In the genomic region with DNA sequence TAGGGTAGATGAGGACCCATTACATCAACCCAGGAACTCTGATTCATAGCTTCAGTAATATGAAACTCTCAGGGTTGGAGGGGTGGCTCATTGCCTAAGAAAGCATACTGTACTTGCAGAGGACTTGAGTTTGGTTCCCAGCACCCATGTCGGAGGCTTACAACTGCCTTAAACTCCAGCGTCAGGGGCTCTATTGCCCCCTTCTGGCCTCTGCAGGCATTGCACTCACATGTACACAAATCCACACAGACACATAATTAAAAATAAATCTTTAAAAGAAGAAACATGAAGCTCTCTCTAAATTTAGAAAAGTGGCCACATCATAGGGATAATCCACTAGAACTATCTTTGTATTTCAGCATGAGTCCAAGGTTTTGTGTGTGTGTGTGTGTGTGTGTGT, we compare ENCODE assay signal across 24 mouse cellular contexts. TPM values are rescaled to one million over a fixed set of nuclear protein-coding genes. Genes with fewer than 3 reads are reported as not detected.
DNase-seq lines count a peak whose midpoint lies in the region; ATAC-seq and TF ChIP-seq lines count a peak whose summit lies in the region.
"Had no signal": no experiment of that assay in that cellular context is flagged by ENCODE, and none has a peak within 500 bp of the region (broad histone marks: within the 10 kb centered on the region; RNA-seq: fewer than 3 reads in every experiment).

No protein-coding gene starts in this region.

- H3K79me2 ChIP-seq in heart, adult 2 months (replicated peaks; ENCODE audit: control insufficient read depth, insufficient read depth, low read length) = no peaks in the 10 kb centered on the region

- WGBS in heart, adult 2 months = 66% methylated on average over 2 of the region's 2 CpGs
- WGBS in liver, embryonic 14.5 days (ENCODE audit: insufficient replicate concordance) = 56% methylated on average over 2 of the region's 2 CpGs
- 68% methylated on average over 2 of the region's 2 CpGs for WGBS in liver, embryonic 11.5 days
- 81% methylated on average over 2 of the region's 2 CpGs for WGBS in small intestine, adult 2 months
- 80% methylated on average over 2 of the region's 2 CpGs for WGBS in thymus, adult 2 months

- TF ChIP-seq EP300 in heart, adult 2 months (IDR thresholded peaks at IDR 0.05; ENCODE audit: insufficient read depth, low read depth, low read length) = no peak
- TF ChIP-seq EP300 in liver, embryonic 14.5 days (IDR thresholded peaks at IDR 0.05; ENCODE audit: low read depth) = no peak

- H3K4me1 ChIP-seq in heart, adult 2 months (ENCODE audit: control insufficient read depth, insufficient read depth, low read length) = no peaks in the 10 kb centered on the region
- H3K4me1 ChIP-seq in liver, embryonic 14.5 days (replicated peaks; ENCODE audit: control insufficient read depth in 2 of 2, insufficient read depth in 2 of 2, low read length in 1 of 2) = no peaks in the 10 kb centered on the region
- H3K4me1 ChIP-seq in liver, embryonic 11.5 days (replicated peaks; ENCODE audit: control insufficient read depth, insufficient read depth, low read length) = no peaks in the 10 kb centered on the region
- H3K4me1 ChIP-seq in small intestine, adult 2 months (ENCODE audit: control insufficient read depth, insufficient read depth, insufficient read length, low read length) = no peaks in the 10 kb centered on the region
- no peaks in the 10 kb centered on the region for H3K4me1 ChIP-seq in thymus, adult 2 months (replicated peaks; ENCODE audit: control insufficient read depth, insufficient read depth, low read length)

- no peak overlapping the region for H3K27ac ChIP-seq in heart, adult 2 months
- H3K27ac ChIP-seq in liver, embryonic 14.5 days = no peak overlapping the region
- H3K27ac ChIP-seq in liver, embryonic 11.5 days (ENCODE audit: low read depth, low read length) = no peak overlapping the region
- no peak overlapping the region for H3K27ac ChIP-seq in small intestine, adult 2 months (ENCODE audit: insufficient read depth, low read depth, low read length)
- no peak overlapping the region for H3K27ac ChIP-seq in thymus, adult 2 months (ENCODE audit: control insufficient read depth, insufficient read depth, low read length)
- H3K27ac ChIP-seq: forebrain, embryonic 10.5 days; hindbrain, embryonic 10.5 days; limb, embryonic 15.5 days had no signal

- peak; percentile 24 for TF ChIP-seq CTCF in heart, adult 2 months (IDR thresholded peaks at IDR 0.05)
- peak; percentile 44 for TF ChIP-seq CTCF in liver, embryonic 14.5 days (IDR thresholded peaks at IDR 0.05; ENCODE audit: low read depth)
- peak; percentile 8; the same call in 1 of the 2 replicates for TF ChIP-seq CTCF in small intestine, adult 2 months (IDR thresholded peaks at IDR 0.05; ENCODE audit: extremely low read depth, insufficient read length, insufficient replicate concordance, low read depth, low read length)
- TF ChIP-seq CTCF in thymus, adult 2 months (IDR thresholded peaks at IDR 0.05; ENCODE audit: borderline replicate concordance, control insufficient read depth, extremely low read depth, insufficient read depth, low read length, poor library complexity) = no peak

- H3K9me3 ChIP-seq in liver, embryonic 14.5 days (ENCODE audit: control insufficient read depth, low read length) = no peaks in the 10 kb centered on the region; the same call in 1 of the 2 replicates
- no peaks in the 10 kb centered on the region for H3K9me3 ChIP-seq in liver, embryonic 11.5 days (ENCODE audit: control insufficient read depth, low read length)
- H3K9me3 ChIP-seq: limb, embryonic 15.5 days had no signal

- ATAC-seq in liver, embryonic 14.5 days (ENCODE audit: insufficient read depth) = no peak
- ATAC-seq in liver, embryonic 11.5 days (replicated peaks; ENCODE audit: low FRiP score) = no peak
- ATAC-seq: forebrain, postnatal 0 days had no signal

- H3K4me3 ChIP-seq in heart, adult 2 months = no peak overlapping the region
- no peak overlapping the region for H3K4me3 ChIP-seq in liver, embryonic 14.5 days (ENCODE audit: insufficient read depth in 1 of 2, low read depth in 2 of 2, low read length in 2 of 2)
- H3K4me3 ChIP-seq in liver, embryonic 11.5 days (ENCODE audit: low read depth, low read length) = no peak overlapping the region
- no peak overlapping the region for H3K4me3 ChIP-seq in small intestine, adult 2 months (ENCODE audit: low read depth, low read length)
- no peak overlapping the region for H3K4me3 ChIP-seq in thymus, adult 2 months (ENCODE audit: control insufficient read depth, insufficient read depth, low read length)
- H3K4me3 ChIP-seq: forebrain, embryonic 10.5 days; hindbrain, embryonic 10.5 days; limb, embryonic 15.5 days had no signal

- TF ChIP-seq POLR2A in heart, adult 2 months (IDR thresholded peaks at IDR 0.05; ENCODE audit: insufficient read depth, low read depth, low read length) = no peak
- TF ChIP-seq POLR2A in small intestine, adult 2 months (IDR thresholded peaks at IDR 0.05; ENCODE audit: low read depth, low read length) = no peak
- TF ChIP-seq POLR2A in thymus, adult 2 months (IDR thresholded peaks at IDR 0.05; ENCODE audit: control insufficient read depth, extremely low read depth, insufficient read depth, low read length, poor library complexity) = no peak

- no peaks in the 10 kb centered on the region for H3K36me3 ChIP-seq in heart, adult 2 months (ENCODE audit: control insufficient read depth, insufficient read depth, low read length)
- no peaks in the 10 kb centered on the region for H3K36me3 ChIP-seq in liver, embryonic 14.5 days (replicated peaks; ENCODE audit: control insufficient read depth, insufficient read depth, low read depth)
- H3K36me3 ChIP-seq in liver, embryonic 11.5 days (ENCODE audit: control insufficient read depth, insufficient read depth, low read length) = no peaks in the 10 kb centered on the region
- H3K36me3 ChIP-seq in small intestine, adult 2 months (ENCODE audit: control insufficient read depth, insufficient read depth, low read length) = no peaks in the 10 kb centered on the region
- H3K36me3 ChIP-seq in thymus, adult 2 months (ENCODE audit: control insufficient read depth, insufficient read depth, low read length) = no peaks in the 10 kb centered on the region
- H3K36me3 ChIP-seq: forebrain, embryonic 10.5 days; hindbrain, embryonic 10.5 days; limb, embryonic 15.5 days had no signal

- H3K9ac ChIP-seq in heart, adult 2 months (ENCODE audit: low read depth, low read length) = no peak overlapping the region
- no peak overlapping the region for H3K9ac ChIP-seq in liver, embryonic 14.5 days (replicated peaks)
- no peak overlapping the region for H3K9ac ChIP-seq in liver, embryonic 11.5 days (ENCODE audit: low read depth, low read length)
- H3K9ac ChIP-seq: forebrain, postnatal 0 days; limb, embryonic 15.5 days had no signal

- H3K27me3 ChIP-seq in heart, adult 2 months (ENCODE audit: control insufficient read depth, insufficient read depth, low read length) = no peaks in the 10 kb centered on the region
- H3K27me3 ChIP-seq in liver, embryonic 14.5 days (ENCODE audit: control insufficient read depth, insufficient read depth, low read length) = no peaks in the 10 kb centered on the region
- H3K27me3 ChIP-seq in liver, embryonic 11.5 days (replicated peaks; ENCODE audit: control insufficient read depth, insufficient read depth, low read length) = no peaks in the 10 kb centered on the region
- no peaks in the 10 kb centered on the region for H3K27me3 ChIP-seq in small intestine, adult 2 months (ENCODE audit: control insufficient read depth, insufficient read depth, low read length)
- no peaks in the 10 kb centered on the region for H3K27me3 ChIP-seq in thymus, adult 2 months (ENCODE audit: control insufficient read depth, insufficient read depth, low read length)
- H3K27me3 ChIP-seq: limb, embryonic 15.5 days had no signal

- no peak for DNase-seq in heart, adult 2 months
- DNase-seq in heart, adult 18-20 months = no peak
- DNase-seq in liver, embryonic 14.5 days (ENCODE audit: low read depth in 3 of 3, low spot score in 3 of 3) = no peak
- no peak for DNase-seq in liver, embryonic 11.5 days (ENCODE audit: low spot score)
- peak; percentile 36 for DNase-seq in ES-CJ7 (ENCODE audit: low read depth, low spot score)
- no peak for DNase-seq in T-cell, adult 2 months (ENCODE audit: low spot score)
- no peak for DNase-seq in thymus, adult 2 months
- DNase-seq: adrenal gland, postnatal 36 days; B cell, adult 2 months; cerebellum, adult 8-10 months; forebrain, postnatal 0 days; lung, adult 2 months; lung, postnatal 4 days; right cerebral cortex, postnatal 4 days; thymus, postnatal 4 days had no signal

- intact Hi-C loops in heart, adult 2 months (cut with DNase I) = loop anchor here (5.0 kb wide), 1 partner anchor 91 kb away; no protein-coding TSS in a partner anchor

- H3K4me2 ChIP-seq in liver, embryonic 14.5 days (ENCODE audit: low read depth) = no peak overlapping the region
- H3K4me2 ChIP-seq in liver, embryonic 11.5 days = no peak overlapping the region
- H3K4me2 ChIP-seq: limb, embryonic 15.5 days; midbrain, embryonic 11.5 days had no signal

RNA-seq across cellular contexts. Expression of a gene that starts 3.0 kb away (rescaled TPM):
- total RNA-seq in heart, adult 2 months (2021) = not detected
- not detected in 2 replicates for polyA plus RNA-seq in heart, adult 2 months (2012; rRNA removed)
- total RNA-seq in heart, adult 18-20 months (2021) = not detected
- not detected in 2 replicates for polyA plus RNA-seq in liver, embryonic 14.5 days (2012; rRNA removed)
- polyA plus RNA-seq in liver, embryonic 14.5 days (2014; fragmentation: Nextera tagmentation; extraction: Ambion mirVana) = not detected in 2 replicates
- polyA plus RNA-seq in liver, embryonic 11.5 days (2014; fragmentation: Nextera tagmentation; extraction: Ambion mirVana) = not detected in 2 replicates
- not detected in 2 replicates for polyA plus RNA-seq in small intestine, adult 2 months (2012; rRNA removed)
- not detected in 2 replicates for polyA plus RNA-seq in thymus, adult 2 months (2012; rRNA removed)
- total RNA-seq: adrenal gland, postnatal 36 days; forebrain, postnatal 0 days; gastrocnemius, adult 8-10 months; left cerebral cortex, adult 18-20 months; left cerebral cortex, postnatal 36 days had no signal
- polyA plus RNA-seq: forebrain, embryonic 10.5 days; forebrain, postnatal 0 days; heart, postnatal 0 days; hindbrain, embryonic 10.5 days; limb, embryonic 15.5 days; lung, adult 2 months; midbrain, embryonic 11.5 days had no signal

RNA-seq across cellular contexts. Expression of a gene that starts 24.8 kb away (rescaled TPM):
- not detected for total RNA-seq in heart, adult 2 months (2021)
- not detected in 2 replicates for polyA plus RNA-seq in heart, adult 2 months (2012; rRNA removed)
- not detected for total RNA-seq in heart, adult 18-20 months (2021)
- not detected in 2 replicates for polyA plus RNA-seq in liver, embryonic 14.5 days (2012; rRNA removed)
- polyA plus RNA-seq in liver, embryonic 14.5 days (2014; fragmentation: Nextera tagmentation; extraction: Ambion mirVana) = not detected in 2 replicates
- polyA plus RNA-seq in liver, embryonic 11.5 days (2014; fragmentation: Nextera tagmentation; extraction: Ambion mirVana) = not detected in 2 replicates
- polyA plus RNA-seq in small intestine, adult 2 months (2012; rRNA removed) = not detected in 2 replicates
- not detected in 2 replicates for polyA plus RNA-seq in thymus, adult 2 months (2012; rRNA removed)
- total RNA-seq: adrenal gland, postnatal 36 days; forebrain, postnatal 0 days; gastrocnemius, adult 8-10 months; left cerebral cortex, adult 18-20 months; left cerebral cortex, postnatal 36 days had no signal
- polyA plus RNA-seq: forebrain, embryonic 10.5 days; forebrain, postnatal 0 days; heart, postnatal 0 days; hindbrain, embryonic 10.5 days; limb, embryonic 15.5 days; lung, adult 2 months; midbrain, embryonic 11.5 days had no signal

RNA-seq across cellular contexts. Expression of a gene that starts 26.2 kb away (rescaled TPM):
- not detected for total RNA-seq in heart, adult 2 months (2021)
- polyA plus RNA-seq in heart, adult 2 months (2012; rRNA removed) = not detected in 2 replicates
- total RNA-seq in heart, adult 18-20 months (2021) = not detected
- not detected in 2 replicates for polyA plus RNA-seq in liver, embryonic 14.5 days (2012; rRNA removed)
- polyA plus RNA-seq in liver, embryonic 14.5 days (2014; fragmentation: Nextera tagmentation; extraction: Ambion mirVana) = not detected in 2 replicates
- polyA plus RNA-seq in liver, embryonic 11.5 days (2014; fragmentation: Nextera tagmentation; extraction: Ambion mirVana) = not detected in 2 replicates
- polyA plus RNA-seq in small intestine, adult 2 months (2012; rRNA removed) = not detected in 2 replicates
- not detected in 2 replicates for polyA plus RNA-seq in thymus, adult 2 months (2012; rRNA removed)
- total RNA-seq: adrenal gland, postnatal 36 days; forebrain, postnatal 0 days; gastrocnemius, adult 8-10 months; left cerebral cortex, adult 18-20 months; left cerebral cortex, postnatal 36 days had no signal
- polyA plus RNA-seq: forebrain, embryonic 10.5 days; forebrain, postnatal 0 days; heart, postnatal 0 days; hindbrain, embryonic 10.5 days; limb, embryonic 15.5 days; lung, adult 2 months; midbrain, embryonic 11.5 days had no signal

RNA-seq across cellular contexts. Expression of a gene that starts 29.6 kb away (rescaled TPM):
- total RNA-seq in heart, adult 2 months (2021) = not detected
- polyA plus RNA-seq in heart, adult 2 months (2012; rRNA removed) = not detected in 2 replicates
- not detected for total RNA-seq in heart, adult 18-20 months (2021)
- polyA plus RNA-seq in liver, embryonic 14.5 days (2012; rRNA removed) = not detected in 2 replicates
- polyA plus RNA-seq in liver, embryonic 14.5 days (2014; fragmentation: Nextera tagmentation; extraction: Ambion mirVana) = not detected in 2 replicates
- not detected in 2 replicates for polyA plus RNA-seq in liver, embryonic 11.5 days (2014; fragmentation: Nextera tagmentation; extraction: Ambion mirVana)
- not detected in 2 replicates for polyA plus RNA-seq in small intestine, adult 2 months (2012; rRNA removed)
- polyA plus RNA-seq in thymus, adult 2 months (2012; rRNA removed) = not detected in 2 replicates
- total RNA-seq: adrenal gland, postnatal 36 days; forebrain, postnatal 0 days; gastrocnemius, adult 8-10 months; left cerebral cortex, adult 18-20 months; left cerebral cortex, postnatal 36 days had no signal
- polyA plus RNA-seq: forebrain, embryonic 10.5 days; forebrain, postnatal 0 days; heart, postnatal 0 days; hindbrain, embryonic 10.5 days; limb, embryonic 15.5 days; lung, adult 2 months; midbrain, embryonic 11.5 days had no signal

RNA-seq across cellular contexts. Expression of a gene that starts 31.4 kb away (rescaled TPM):
- total RNA-seq in heart, adult 2 months (2021) = not detected
- polyA plus RNA-seq in heart, adult 2 months (2012; rRNA removed) = not detected in 2 replicates
- total RNA-seq in heart, adult 18-20 months (2021) = not detected
- not detected in 2 replicates for polyA plus RNA-seq in liver, embryonic 14.5 days (2012; rRNA removed)
- not detected in 2 replicates for polyA plus RNA-seq in liver, embryonic 14.5 days (2014; fragmentation: Nextera tagmentation; extraction: Ambion mirVana)
- polyA plus RNA-seq in liver, embryonic 11.5 days (2014; fragmentation: Nextera tagmentation; extraction: Ambion mirVana) = not detected in 2 replicates
- polyA plus RNA-seq in small intestine, adult 2 months (2012; rRNA removed) = not detected in 2 replicates
- polyA plus RNA-seq in thymus, adult 2 months (2012; rRNA removed) = not detected in 2 replicates
- total RNA-seq: adrenal gland, postnatal 36 days; forebrain, postnatal 0 days; gastrocnemius, adult 8-10 months; left cerebral cortex, adult 18-20 months; left cerebral cortex, postnatal 36 days had no signal
- polyA plus RNA-seq: forebrain, embryonic 10.5 days; forebrain, postnatal 0 days; heart, postnatal 0 days; hindbrain, embryonic 10.5 days; limb, embryonic 15.5 days; lung, adult 2 months; midbrain, embryonic 11.5 days had no signal
